Mouse (Mus musculus): Measurements from ENCODE around the gene Bloc1s1. TPM values are rescaled to one million over a fixed set of nuclear protein-coding genes. Genes with fewer than 3 reads are reported as not detected.

Gene Bloc1s1
- polyA plus RNA-seq, 1 experiment from 2014 or later, result 216 TPM

GRCm38 (mm10) chr10:128923013-128923691, 683 bp downstream of the Bloc1s1 start:
- WGBS, result under 1% methylated on average over 42 of the region's 42 CpGs
- peaks cover 54% of the 10 kb centered on the region for H3K4me1 ChIP-seq

GRCm38 (mm10) chr10:128922822-128923012, 1.1 kb downstream of the Bloc1s1 start, which contains the start of gene Rdh5:
Rdh5 (minus strand) TSS chr10:128922888.
- H3K9me3 ChIP-seq (replicated peaks), result no peaks in the 10 kb centered on the region
- 10% methylated on average over 1 of the region's 1 CpGs for WGBS
- peaks cover 54% of the 10 kb centered on the region for H3K4me1 ChIP-seq
- DNase-seq (ENCODE audit: low spot score), result no peak
- H3K4me3 ChIP-seq, result peak within 1 kb of the TSS; percentile 94
- peaks cover 9% of the 10 kb centered on the region for H3K36me3 ChIP-seq
- peak within 1 kb of the TSS; percentile 93 for H3K27ac ChIP-seq (replicated peaks)
- peaks cover 3% of the 10 kb centered on the region; the same call in 1 of the 2 replicates for H3K27me3 ChIP-seq (ENCODE audit: low read depth, poor library complexity, severe bottlenecking)

More at GRCm38 (mm10) chr10:128923013-128923691, 683 bp downstream of the Bloc1s1 start:
- DNase-seq (ENCODE audit: low spot score), result peak; percentile 89
- Histone ChIP-seq H3K36me3 (peaks cover 4% of the 10 kb centered on the region), H3K27ac (replicated peaks) (peak overlapping the region; percentile 93), H3K9me3 (replicated peaks) (no peaks in the 10 kb centered on the region), H3K4me3 (peak overlapping the region; percentile 94), H3K27me3 (ENCODE audit: low read depth, poor library complexity, severe bottlenecking) (peaks cover 8% of the 10 kb centered on the region)

GRCm38 (mm10) chr10:128921883-128922821, 1.7 kb downstream of the Bloc1s1 start:
- H3K27me3 ChIP-seq (ENCODE audit: low read depth, poor library complexity, severe bottlenecking), result no peaks in the 10 kb centered on the region
- H3K36me3 ChIP-seq, result peaks cover 14% of the 10 kb centered on the region
- peak overlapping the region; percentile 94 for H3K4me3 ChIP-seq
- H3K9me3 ChIP-seq (replicated peaks), result no peaks in the 10 kb centered on the region
- 76% methylated on average over 16 of the region's 16 CpGs for WGBS
- peaks cover 54% of the 10 kb centered on the region for H3K4me1 ChIP-seq
- no peak for DNase-seq (ENCODE audit: low spot score)
- peak overlapping the region; percentile 93 for H3K27ac ChIP-seq (replicated peaks)

- no peak for DNase-seq (ENCODE audit: low spot score)
- Histone ChIP-seq H3K36me3 (peaks cover 22% of the 10 kb centered on the region), H3K9me3 (replicated peaks) (no peaks in the 10 kb centered on the region), H3K27me3 (ENCODE audit: low read depth, poor library complexity, severe bottlenecking) (no peaks in the 10 kb centered on the region), H3K4me3 (no peak overlapping the region), H3K27ac (replicated peaks) (no peak overlapping the region), H3K4me1 (peaks cover 54% of the 10 kb centered on the region)
- WGBS, result 76% methylated on average over 1 of the region's 1 CpGs
Observed at GRCm38 (mm10) chr10:128921251-128921650, 2.6 kb downstream of the Bloc1s1 start.

- Histone ChIP-seq H3K27ac (replicated peaks) (no peak overlapping the region), H3K4me3 (no peak overlapping the region), H3K4me1 (peaks cover 54% of the 10 kb centered on the region), H3K9me3 (replicated peaks) (no peaks in the 10 kb centered on the region), H3K27me3 (ENCODE audit: low read depth, poor library complexity, severe bottlenecking) (no peaks in the 10 kb centered on the region), H3K36me3 (peaks cover 25% of the 10 kb centered on the region)
- DNase-seq (ENCODE audit: low spot score), result no peak
- 80% methylated on average over 3 of the region's 3 CpGs for WGBS
Observed at GRCm38 (mm10) chr10:128920736-128921161, 3.1 kb downstream of the Bloc1s1 start.

- 84% methylated on average over 7 of the region's 7 CpGs for WGBS
- peak overlapping the region; percentile 57 for H3K27ac ChIP-seq (replicated peaks)
- H3K36me3 ChIP-seq, result peaks cover 29% of the 10 kb centered on the region
- DNase-seq (ENCODE audit: low spot score), result no peak
- H3K4me3 ChIP-seq, result no peak overlapping the region
- H3K9me3 ChIP-seq (replicated peaks), result no peaks in the 10 kb centered on the region
- no peaks in the 10 kb centered on the region for H3K27me3 ChIP-seq (ENCODE audit: low read depth, poor library complexity, severe bottlenecking)
- peaks cover 54% of the 10 kb centered on the region for H3K4me1 ChIP-seq
Observed at GRCm38 (mm10) chr10:128919966-128920365, 3.9 kb downstream of the Bloc1s1 start.

- Histone ChIP-seq H3K27me3 (ENCODE audit: low read depth, poor library complexity, severe bottlenecking) (no peaks in the 10 kb centered on the region), H3K36me3 (peaks cover 30% of the 10 kb centered on the region), H3K4me1 (peaks cover 54% of the 10 kb centered on the region), H3K9me3 (replicated peaks) (no peaks in the 10 kb centered on the region), H3K27ac (replicated peaks) (peak overlapping the region; percentile 57), H3K4me3 (no peak overlapping the region)
- WGBS, result 9% methylated on average over 6 of the region's 6 CpGs
- DNase-seq (ENCODE audit: low spot score), result peak; percentile 37
Observed at GRCm38 (mm10) chr10:128919203-128919631, 4.6 kb downstream of the Bloc1s1 start.

- Histone ChIP-seq H3K9me3 (replicated peaks) (no peaks in the 10 kb centered on the region), H3K36me3 (peaks cover 36% of the 10 kb centered on the region), H3K27ac (replicated peaks) (no peak overlapping the region)
Observed at GRCm38 (mm10) chr10:128918246-128918645, 5.6 kb downstream of the Bloc1s1 start.

GRCm38 (mm10) chr10:128917400-128917799, 6.4 kb downstream of the Bloc1s1 start:
- H3K4me1 ChIP-seq, result peaks cover 51% of the 10 kb centered on the region
- peaks cover 36% of the 10 kb centered on the region for H3K36me3 ChIP-seq
- DNase-seq (ENCODE audit: low spot score), result no peak

More at GRCm38 (mm10) chr10:128918246-128918645, 5.6 kb downstream of the Bloc1s1 start:
- WGBS, result 80% methylated on average over 7 of the region's 7 CpGs
- H3K4me3 ChIP-seq, result no peak overlapping the region
- peaks cover 53% of the 10 kb centered on the region for H3K4me1 ChIP-seq
- H3K27me3 ChIP-seq (ENCODE audit: low read depth, poor library complexity, severe bottlenecking), result no peaks in the 10 kb centered on the region
- no peak for DNase-seq (ENCODE audit: low spot score)

GRCm38 (mm10) chr10:128916665-128917064, 7.2 kb downstream of the Bloc1s1 start:
- Histone ChIP-seq H3K9me3 (replicated peaks) (no peaks in the 10 kb centered on the region), H3K4me1 (peaks cover 43% of the 10 kb centered on the region), H3K36me3 (peaks cover 41% of the 10 kb centered on the region), H3K4me3 (no peak overlapping the region), H3K27me3 (ENCODE audit: low read depth, poor library complexity, severe bottlenecking) (peaks cover 8% of the 10 kb centered on the region), H3K27ac (replicated peaks) (no peak overlapping the region)
- 87% methylated on average over 3 of the region's 3 CpGs for WGBS
- DNase-seq (ENCODE audit: low spot score), result no peak

More at GRCm38 (mm10) chr10:128917400-128917799, 6.4 kb downstream of the Bloc1s1 start:
- Histone ChIP-seq H3K27ac (replicated peaks) (no peak overlapping the region), H3K4me3 (no peak overlapping the region), H3K27me3 (ENCODE audit: low read depth, poor library complexity, severe bottlenecking) (peaks cover 2% of the 10 kb centered on the region; the same call in 1 of the 2 replicates), H3K9me3 (replicated peaks) (no peaks in the 10 kb centered on the region)
- 89% methylated on average over 6 of the region's 6 CpGs for WGBS

- Histone ChIP-seq H3K36me3 (peaks cover 46% of the 10 kb centered on the region), H3K4me1 (peaks cover 40% of the 10 kb centered on the region)
- 84% methylated on average over 2 of the region's 2 CpGs for WGBS
Observed at GRCm38 (mm10) chr10:128915550-128915949, 8.3 kb downstream of the Bloc1s1 start.

GRCm38 (mm10) chr10:128913696-128914095, 10.1 kb downstream of the Bloc1s1 start:
- H3K27me3 ChIP-seq (ENCODE audit: low read depth, poor library complexity, severe bottlenecking), result peaks cover 32% of the 10 kb centered on the region
- H3K36me3 ChIP-seq, result peaks cover 46% of the 10 kb centered on the region
- WGBS, result 84% methylated on average over 12 of the region's 12 CpGs
- H3K4me3 ChIP-seq, result no peak overlapping the region
- H3K9me3 ChIP-seq (replicated peaks), result no peaks in the 10 kb centered on the region
- H3K4me1 ChIP-seq, result peaks cover 41% of the 10 kb centered on the region
- DNase-seq (ENCODE audit: low spot score), result no peak
- no peak overlapping the region for H3K27ac ChIP-seq (replicated peaks)

More at GRCm38 (mm10) chr10:128915550-128915949, 8.3 kb downstream of the Bloc1s1 start:
- DNase-seq (ENCODE audit: low spot score), result no peak
- no peak overlapping the region for H3K27ac ChIP-seq (replicated peaks)
- H3K27me3 ChIP-seq (ENCODE audit: low read depth, poor library complexity, severe bottlenecking), result peaks cover 19% of the 10 kb centered on the region
- no peak overlapping the region for H3K4me3 ChIP-seq
- no peaks in the 10 kb centered on the region for H3K9me3 ChIP-seq (replicated peaks)

Measured in midbrain, embryonic 10.5 days (tissue).